Mouse (Mus musculus) liver (tissue): ENCODE results near the gene Tmem86a.

ENCODE experiments used
- DNase-seq: peaks from one replicate; pipeline ENCODE4 v3.0.0-alpha.2; 2020; ENCODE audit warnings: mixed read lengths

Tmem86a gene

GRCm38 (mm10) chr7:47030517-47031193 lies 19.7 kb upstream of the Tmem86a start:
- no peak for DNase-seq

DNA sequence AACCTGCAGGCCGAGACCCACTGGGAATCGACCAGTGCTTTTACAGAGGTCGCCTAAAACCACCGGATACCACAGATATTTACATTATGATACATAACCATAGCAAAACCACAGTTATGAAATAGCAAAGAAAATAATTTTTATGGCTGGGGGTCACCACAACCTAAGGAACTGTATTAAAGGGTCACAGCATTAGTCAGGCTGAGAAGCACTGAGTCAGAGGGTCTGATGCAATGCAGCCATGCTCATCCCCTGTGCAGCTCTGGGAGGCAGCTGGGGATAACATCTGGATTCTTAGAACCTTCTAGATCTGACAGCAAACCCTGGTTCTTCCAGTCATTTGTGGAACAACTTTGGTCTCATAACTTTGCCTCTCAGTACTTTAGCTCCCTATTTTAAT lies 19.0 kb upstream of the Tmem86a start:
- no peak for DNase-seq

DNA sequence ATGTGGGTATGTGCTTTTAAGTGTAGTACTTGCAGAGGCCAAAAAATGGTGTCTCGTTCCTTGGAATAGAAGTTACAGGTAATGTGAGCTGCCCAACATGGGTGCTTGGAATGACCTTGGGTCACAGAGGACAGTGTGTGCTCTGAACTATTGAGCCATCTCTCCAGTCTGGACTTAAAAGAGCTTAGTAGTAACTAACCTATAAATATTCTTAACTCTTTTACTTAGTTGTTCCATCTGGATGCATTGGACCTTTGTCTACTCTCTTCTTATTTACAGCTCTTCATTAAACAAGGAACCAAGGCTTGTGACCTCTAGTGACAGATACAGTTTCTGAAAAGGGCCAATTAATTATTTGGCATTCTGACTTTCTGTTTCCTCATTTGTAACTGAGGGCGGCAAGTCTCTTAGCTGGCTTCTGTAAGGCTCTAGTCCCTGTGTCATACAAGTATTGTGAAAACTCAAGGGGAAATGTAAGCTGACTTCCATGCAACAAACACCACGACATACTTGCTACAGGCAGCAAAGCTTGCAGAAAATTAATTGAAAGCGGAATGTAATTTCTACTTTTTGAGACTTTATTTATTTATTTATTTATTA lies 15.5 kb upstream of the Tmem86a start:
- no peak for DNase-seq

DNA sequence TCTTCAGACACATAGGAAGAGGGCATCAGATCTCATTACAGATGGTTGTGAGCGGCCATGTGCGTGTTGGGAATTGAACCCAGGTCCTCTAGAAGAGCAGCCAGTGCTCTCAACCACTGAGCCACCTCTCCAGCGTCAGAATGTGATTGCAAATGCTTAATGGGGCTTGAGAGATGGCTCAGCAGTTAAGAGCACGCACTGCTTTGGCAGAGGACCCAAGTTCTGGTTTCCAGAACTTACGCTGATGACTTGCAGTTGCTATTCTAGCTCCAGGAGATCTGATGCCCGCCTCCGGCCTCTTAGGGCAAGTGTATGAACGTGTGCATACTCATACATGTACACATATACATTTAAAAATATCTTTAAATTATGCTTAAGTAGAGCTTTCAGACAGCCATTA lies 15.0 kb upstream of the Tmem86a start:
- DNase-seq: no peak

DNA sequence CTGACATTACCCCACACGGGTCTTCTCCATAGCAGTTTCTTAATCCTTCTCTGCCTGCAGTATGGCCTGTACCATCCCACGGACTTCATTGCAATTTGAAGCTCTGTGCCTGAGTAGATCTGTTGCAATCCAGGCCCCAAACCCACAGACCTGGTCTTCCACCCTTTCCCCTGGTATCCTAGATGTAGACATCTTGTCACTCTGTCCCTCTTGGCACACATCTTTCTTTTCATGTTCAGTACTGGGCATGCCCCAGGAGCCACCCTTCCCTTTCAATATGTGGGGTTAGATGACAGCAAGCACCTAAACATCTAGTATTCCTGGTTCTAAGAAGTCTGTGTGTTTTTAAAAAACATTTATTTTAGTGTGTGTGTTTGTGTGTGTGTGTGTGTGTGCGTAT lies 8.7 kb upstream of the Tmem86a start:
- DNase-seq: no peak

DNA sequence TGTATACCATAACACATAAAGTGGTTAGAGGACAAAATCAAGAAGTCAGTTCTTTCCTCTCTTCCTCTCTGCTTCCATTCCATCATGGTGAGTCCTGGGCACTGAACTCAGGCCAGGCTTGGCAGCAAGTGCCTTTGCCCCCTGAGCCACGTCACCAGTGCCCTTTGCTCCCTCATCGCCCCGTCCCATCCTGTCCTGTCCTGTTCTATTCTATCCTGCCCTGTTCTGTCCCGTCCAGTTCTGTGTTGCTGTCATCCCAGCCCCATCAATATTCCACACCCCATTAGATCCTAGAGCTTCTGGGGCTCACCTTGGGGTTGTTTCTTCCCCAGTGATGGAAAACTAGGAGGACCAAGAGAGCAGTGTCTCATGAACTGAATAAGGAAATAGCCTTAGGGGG lies 8.3 kb upstream of the Tmem86a start:
- no peak for DNase-seq

GRCm38 (mm10) chr7:47042823-47043490 lies 7.4 kb upstream of the Tmem86a start:
- peak; percentile 36 for DNase-seq

- peak; percentile 23 for DNase-seq
Observed at GRCm38 (mm10) chr7:47050766-47051165, 365 bp downstream of the Tmem86a start.

GRCm38 (mm10) chr7:47051404-47052151 lies 1.2 kb downstream of the Tmem86a start:
- peak; percentile 65 for DNase-seq

GRCm38 (mm10) chr7:47052276-47052675 lies 1.9 kb downstream of the Tmem86a start:
- no peak for DNase-seq

GRCm38 (mm10) chr7:47053287-47053686 lies 2.9 kb downstream of the Tmem86a start:
- no peak for DNase-seq

- no peak for DNase-seq
Observed at GRCm38 (mm10) chr7:47054666-47055065, 4.3 kb downstream of the Tmem86a start.

DNA sequence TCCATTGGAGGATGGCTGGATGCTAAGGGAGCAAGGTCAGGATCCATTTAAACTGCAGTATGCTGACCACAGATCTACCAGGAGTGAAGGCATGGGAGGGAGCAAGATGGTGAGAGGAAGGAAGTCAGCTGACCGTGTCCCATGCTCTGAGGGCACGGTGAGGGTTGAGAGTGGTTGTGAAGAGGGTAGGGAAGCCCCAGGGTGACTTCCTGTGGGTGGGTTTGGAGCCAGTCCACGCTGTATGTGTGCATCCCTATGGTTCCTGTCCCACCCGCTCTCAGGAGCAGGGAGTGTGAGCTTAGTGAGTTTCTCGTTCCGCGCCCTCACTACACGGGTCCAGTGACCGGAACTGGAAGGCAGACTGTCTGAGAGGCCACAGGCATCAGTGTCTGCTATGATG lies 5.3 kb downstream of the Tmem86a start:
- peak; percentile 19 for DNase-seq

DNA sequence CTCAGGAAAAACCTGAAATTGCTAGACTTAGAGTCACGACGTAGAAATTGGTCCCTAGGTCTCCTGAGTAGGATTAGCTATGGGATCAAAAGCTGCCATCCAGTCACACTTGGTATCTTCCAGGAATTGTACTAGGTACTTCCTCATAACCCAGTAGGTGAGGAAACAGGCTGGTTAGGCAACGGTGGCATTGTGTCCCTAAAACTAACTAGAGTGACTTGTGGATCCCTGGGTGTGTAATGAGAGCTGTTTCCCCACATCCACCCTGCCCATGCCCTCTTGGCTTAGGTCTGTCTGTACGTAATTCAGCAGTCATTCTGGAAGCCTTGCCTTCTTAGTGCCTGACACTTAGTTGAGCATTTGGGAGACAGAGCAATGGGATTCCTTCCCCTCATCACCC lies 5.9 kb downstream of the Tmem86a start:
- no peak for DNase-seq

DNA sequence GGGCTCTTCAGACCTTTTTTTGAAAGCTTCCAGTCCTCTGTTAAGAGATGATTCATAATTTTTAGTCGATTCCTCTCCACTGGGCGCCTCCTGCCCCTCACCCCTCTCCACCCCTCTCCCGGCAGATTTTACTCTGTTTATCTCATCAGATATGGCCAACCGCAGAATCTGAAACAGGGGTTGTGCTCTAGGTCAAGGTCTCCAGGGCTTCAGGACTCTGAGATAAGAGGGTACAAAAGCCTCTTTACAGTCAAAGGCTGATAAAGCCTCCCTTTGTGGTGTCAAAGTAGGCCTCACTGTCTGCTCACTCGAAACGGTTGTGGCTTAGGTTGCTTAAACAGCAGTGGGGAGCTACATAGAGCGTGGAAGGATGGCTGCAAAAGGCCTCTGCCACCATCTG lies 8.9 kb downstream of the Tmem86a start:
- peak; percentile 13 for DNase-seq

GRCm38 (mm10) chr7:47061560-47061959 lies 11.2 kb downstream of the Tmem86a start:
- no peak for DNase-seq

DNA sequence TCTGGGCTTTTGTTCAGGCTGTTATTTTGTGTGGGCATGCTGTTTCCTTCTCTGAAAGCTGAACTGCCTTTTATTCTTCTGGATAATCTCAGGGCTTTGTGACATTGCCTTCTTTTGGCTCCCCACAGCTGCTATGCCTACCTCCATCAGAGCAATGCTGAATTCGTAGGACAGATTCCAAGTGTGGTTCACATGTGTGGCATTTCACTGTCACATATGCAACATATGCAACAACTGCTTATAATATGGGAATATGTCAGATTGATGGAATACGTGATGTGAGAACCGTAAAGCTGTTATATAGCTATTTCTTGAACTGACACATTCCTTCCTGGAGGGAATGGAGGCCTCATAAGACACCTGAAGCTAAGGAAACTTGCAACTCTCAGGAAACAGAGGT lies 16.5 kb downstream of the Tmem86a start:
- DNase-seq: no peak

GRCm38 (mm10) chr7:47067879-47068278 lies 17.5 kb downstream of the Tmem86a start:
- no peak for DNase-seq

GRCm38 (mm10) chr7:47072551-47072950 lies 22.1 kb downstream of the Tmem86a start:
- DNase-seq: no peak

GRCm38 (mm10) chr7:47073536-47074521 lies 23.4 kb downstream of the Tmem86a start:
- DNase-seq: peak; percentile 9

- no peak for DNase-seq
Observed at GRCm38 (mm10) chr7:47076193-47076592, 25.8 kb downstream of the Tmem86a start.

GRCm38 (mm10) chr7:47076729-47077128 lies 26.3 kb downstream of the Tmem86a start:
- no peak for DNase-seq
